Mouse (Mus musculus) liver, embryonic 13.5 days (tissue): ENCODE data around the gene Skiv2l. TPM values are rescaled to one million over a fixed set of nuclear protein-coding genes. Genes with fewer than 3 reads are reported as not detected.
"Not testable (repeated sequence)": the region's sequence is repeated elsewhere in the genome, so short reads cannot be mapped to it uniquely, and the experiment has no call there.

ENCODE experiments used
- ATAC-seq: fragments of 200-750 bp; cut with Nextera tagmentation; 2 replicates; pipeline ENCODE4 v1.8.0; 2017; ENCODE audit warnings: low read depth, mild to moderate bottlenecking, moderate number of reproducible peaks, moderate library complexity
- DNase-seq: peaks from one replicate; pipeline ENCODE4 v3.0.0; 2022
- H3K27ac ChIP-seq: fragments of 300-500 bp; sonication (generic); 2 replicates; pipeline ENCODE4 v1.5.1; 2015; ENCODE audit warnings: moderate library complexity, mild to moderate bottlenecking, inconsistent platforms
- H3K27me3 ChIP-seq: fragments of 300-500 bp; sonication (generic); 2 replicates; pipeline ENCODE4 v1.6.1; 2015; ENCODE audit warnings: mild to moderate bottlenecking, inconsistent platforms
- H3K36me3 ChIP-seq: fragments of 300-500 bp; sonication (generic); 2 replicates; pipeline ENCODE4 v1.6.1; 2015; ENCODE audit warnings: mild to moderate bottlenecking, inconsistent platforms
- H3K4me1 ChIP-seq: fragments of 300-500 bp; sonication (generic); replicated peaks from 2 replicates; pipeline ENCODE4 v1.6.1; 2015; ENCODE audit warnings: inconsistent platforms
- H3K4me2 ChIP-seq: fragments of 300-500 bp; sonication (generic); 2 replicates; pipeline ENCODE4 v1.6.1; 2015; ENCODE audit warnings: inconsistent platforms, mild to moderate bottlenecking, moderate library complexity
- H3K4me3 ChIP-seq: fragments of 300-500 bp; sonication (generic); replicated peaks from 2 replicates; pipeline ENCODE4 v1.5.1; 2015; ENCODE audit warnings: mild to moderate bottlenecking, inconsistent platforms
- H3K9ac ChIP-seq: fragments of 300-500 bp; sonication (generic); 2 replicates; pipeline ENCODE4 v1.6.1; 2015; ENCODE audit warnings: mild to moderate bottlenecking, inconsistent platforms
- H3K9me3 ChIP-seq: fragments of 300-500 bp; sonication (generic); replicated peaks from 2 replicates; pipeline ENCODE4 v1.6.1; 2016; ENCODE audit warnings: inconsistent platforms
- WGBS: fragments of 180-500 bp; shearing (Covaris S2); methylation state at CpG from one replicate; pipeline ENCODE4 v1.1.7; 2015; ENCODE audit not compliant: insufficient replicate concordance; 5-methylcytosine and 5-hydroxymethylcytosine counted together
- microRNA-seq: library from miRNA; unstranded; fragments of <30 nt; microRNA quantifications from one replicate; pipeline ENCODE4, GENCODE M21; 2016
- polyA plus RNA-seq: library from polyadenylated mRNA; unstranded; fragments of >200 nt; fragmentation: Nextera tagmentation; extraction: Ambion mirVana; gene quantifications from 2 replicates; pipeline ENCODE4 v1.2.1, GENCODE M21; 2015

The Skiv2l gene
- polyA plus RNA-seq, 1 experiment from 2014 or later: 24.0 TPM

DNA sequence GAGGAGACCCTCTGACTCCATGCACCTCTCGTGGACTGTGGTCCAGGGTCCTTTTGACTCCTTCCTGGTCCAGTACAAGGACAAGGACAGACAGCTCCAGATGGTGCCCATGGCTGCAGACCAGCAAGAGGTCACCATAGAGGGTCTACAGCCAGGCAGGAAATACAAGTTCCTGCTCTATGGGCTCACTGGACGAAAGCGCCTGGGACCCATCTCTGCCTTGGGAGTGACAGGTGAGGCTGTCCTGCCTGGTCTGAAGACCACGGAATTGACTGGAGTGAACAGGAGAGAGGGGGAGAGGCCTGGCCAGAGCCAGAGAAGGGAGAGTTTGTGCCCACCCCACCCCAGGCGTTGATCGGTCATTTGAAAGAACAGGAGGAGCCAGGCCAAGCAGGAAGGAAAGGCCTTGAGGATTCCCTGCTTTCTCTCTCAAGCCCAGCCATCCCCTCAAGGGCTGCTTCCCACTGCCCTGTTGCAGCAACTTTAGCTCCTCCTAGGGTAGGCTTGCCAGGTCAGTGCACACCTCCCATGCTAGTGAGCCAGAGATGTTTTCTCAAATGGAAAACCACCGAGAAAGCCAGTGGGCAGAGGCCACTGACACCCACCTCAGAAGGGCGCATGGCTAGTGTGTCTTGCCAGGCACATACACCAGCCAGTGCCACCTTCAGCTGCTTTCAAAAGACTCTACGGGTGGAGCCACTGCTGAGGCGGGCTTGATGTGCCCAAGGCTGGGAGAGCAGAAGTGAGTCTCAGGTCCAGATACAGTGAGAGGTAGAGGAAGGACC is 52.6 kb downstream of the Skiv2l start:
- H3K36me3 ChIP-seq, DNase-seq, H3K27ac ChIP-seq, H3K4me1 ChIP-seq, H3K4me3 ChIP-seq, H3K9ac ChIP-seq, H3K4me2 ChIP-seq, H3K9me3 ChIP-seq, H3K27me3 ChIP-seq, ATAC-seq: not testable (repeated sequence)
- WGBS: 62% methylated on average over 10 of the region's 10 CpGs

- WGBS: 60% methylated on average over 8 of the region's 8 CpGs
- H3K27me3 ChIP-seq: no peaks in the 10 kb centered on the region
- H3K4me1 ChIP-seq: no peaks in the 10 kb centered on the region
- no peak overlapping the region for H3K4me2 ChIP-seq
- H3K9me3 ChIP-seq: no peaks in the 10 kb centered on the region; the same call in 1 of the 2 replicates
- DNase-seq: no peak
- H3K4me3 ChIP-seq: no peak overlapping the region
- no peak overlapping the region for H3K9ac ChIP-seq
- no peaks in the 10 kb centered on the region for H3K36me3 ChIP-seq
- ATAC-seq: no peak
- H3K27ac ChIP-seq: no peak overlapping the region
Observed at GRCm38 (mm10) chr17:34796311-34797140, 53.5 kb downstream of the Skiv2l start.

DNA sequence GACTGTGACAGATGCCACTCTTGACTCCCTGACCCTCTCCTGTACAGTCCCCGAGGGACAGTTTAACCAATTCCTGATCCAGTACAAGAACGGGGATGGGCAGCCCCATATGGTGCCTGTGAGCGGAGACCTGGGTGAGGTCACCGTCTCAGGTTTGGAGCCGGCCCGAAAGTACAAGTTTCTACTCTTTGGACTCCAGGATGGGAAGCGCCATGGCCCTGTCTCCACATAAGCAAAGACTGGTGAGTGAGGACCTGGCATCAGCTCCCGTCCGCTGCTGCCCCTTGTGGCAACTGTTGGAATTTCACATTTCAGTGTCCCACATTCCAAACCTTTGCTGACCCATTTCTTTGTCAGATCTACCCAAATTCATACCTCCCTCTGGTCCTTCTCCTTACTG is 54.4 kb downstream of the Skiv2l start:
- H3K27ac ChIP-seq: no peak overlapping the region
- H3K4me2 ChIP-seq: no peak overlapping the region
- no peak overlapping the region for H3K9ac ChIP-seq
- no peak overlapping the region for H3K4me3 ChIP-seq
- no peaks in the 10 kb centered on the region; the same call in 1 of the 2 replicates for H3K9me3 ChIP-seq
- no peaks in the 10 kb centered on the region for H3K4me1 ChIP-seq
- H3K27me3 ChIP-seq: no peaks in the 10 kb centered on the region
- H3K36me3 ChIP-seq: no peaks in the 10 kb centered on the region
- ATAC-seq (no peak), DNase-seq (no peak)
- 46% methylated on average over 9 of the region's 9 CpGs for WGBS

DNA sequence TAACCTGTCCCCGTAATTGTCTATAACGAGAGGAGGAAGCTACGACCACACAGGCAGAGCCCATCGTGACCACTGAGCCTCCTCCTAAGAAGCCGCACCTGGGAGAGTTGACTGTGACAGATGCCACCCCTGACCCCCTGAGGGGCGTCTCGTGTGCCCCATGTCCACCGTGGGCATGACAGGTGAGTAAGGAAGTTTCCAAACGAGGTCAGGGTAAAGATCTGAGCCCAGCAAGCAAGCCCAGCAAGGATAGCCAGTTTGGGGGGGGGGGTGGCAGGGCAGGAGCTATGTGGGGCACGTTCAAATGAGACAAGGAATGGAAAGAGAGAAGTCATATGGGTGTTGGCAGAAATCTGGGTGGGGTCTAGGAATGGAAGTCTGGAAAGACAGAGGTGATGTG is 55.0 kb downstream of the Skiv2l start:
- no peak overlapping the region for H3K4me2 ChIP-seq
- ATAC-seq: no peak
- H3K9ac ChIP-seq: no peak overlapping the region
- DNase-seq: no peak
- H3K9me3 ChIP-seq: no peaks in the 10 kb centered on the region; the same call in 1 of the 2 replicates
- H3K36me3 ChIP-seq: no peaks in the 10 kb centered on the region
- H3K27ac ChIP-seq: no peak overlapping the region
- H3K27me3 ChIP-seq: no peaks in the 10 kb centered on the region
- no peaks in the 10 kb centered on the region for H3K4me1 ChIP-seq
- no peak overlapping the region for H3K4me3 ChIP-seq
- 72% methylated on average over 10 of the region's 10 CpGs for WGBS

Small RNAs within 50 kb of the gene (microRNA-seq; reads per million reads assigned to microRNA genes)
- gene Mir6970 (not detected), gene Mir6971 (5.0 reads per million, percentile 11 among the genes with 10 or more reads in this experiment), gene Mir6972 (0.88 reads per million)

Other genes starting within 250 kb of the Skiv2l start
- 86.1 and 93.6 TPM in 2 replicates for gene Rnf5, start 246.5 kb downstream of the Skiv2l start, polyA plus RNA-seq
- gene Agpat1, start 245.9 kb downstream of the Skiv2l start, polyA plus RNA-seq: 24.9 and 27.0 TPM in 2 replicates
- 0.30 and 0.34 TPM in 2 replicates for gene Egfl8, start 234.2 kb downstream of the Skiv2l start, polyA plus RNA-seq
- gene Ppt2, start 221.7 kb downstream of the Skiv2l start, polyA plus RNA-seq: 10.4 and 12.0 TPM in 2 replicates
- gene Prrt1, start 220.7 kb downstream of the Skiv2l start, polyA plus RNA-seq: 0.05 and 0.07 TPM in 2 replicates
- 5.6 and 5.9 TPM in 2 replicates for gene Fkbpl, start 205.4 kb downstream of the Skiv2l start, polyA plus RNA-seq
- gene Atf6b, start 203.1 kb downstream of the Skiv2l start, polyA plus RNA-seq: 24.6 and 27.4 TPM in 2 replicates
- gene Tnxb, start 179.7 kb downstream of the Skiv2l start, polyA plus RNA-seq: 0.05 and 0.08 TPM in 2 replicates
- gene C4b, start 106.3 kb downstream of the Skiv2l start, polyA plus RNA-seq: 1.2 and 1.4 TPM in 2 replicates
- gene Cyp21a1, start 45.6 kb downstream of the Skiv2l start, polyA plus RNA-seq: not detected in 2 replicates
- gene Stk19, start 13.3 kb downstream of the Skiv2l start, polyA plus RNA-seq: 19.9 and 20.2 TPM in 2 replicates
- 28.6 and 30.9 TPM in 2 replicates for gene Dxo, start 13.2 kb downstream of the Skiv2l start, polyA plus RNA-seq
- 60.1 and 65.1 TPM in 2 replicates for gene Nelfe, start 181 bp upstream of the Skiv2l start, polyA plus RNA-seq
- 118 and 133 TPM in 2 replicates for gene Cfb, start 12.3 kb upstream of the Skiv2l start, polyA plus RNA-seq
- 0.54 and 0.80 TPM in 2 replicates for gene Zbtb12, start 29.3 kb upstream of the Skiv2l start, polyA plus RNA-seq
- gene Gm20547, start 31.8 kb upstream of the Skiv2l start, polyA plus RNA-seq: 0.17 TPM in 1 of 2 replicates, not detected in the other
- 11.1 and 11.7 TPM in 2 replicates for gene C2, start 48.1 kb upstream of the Skiv2l start, polyA plus RNA-seq
- 16.8 and 17.7 TPM in 2 replicates for gene Ehmt2, start 48.3 kb upstream of the Skiv2l start, polyA plus RNA-seq
- gene Slc44a4, start 64.3 kb upstream of the Skiv2l start, polyA plus RNA-seq: 1.5 TPM in 2 replicates
- 14.2 and 15.2 TPM in 2 replicates for gene Neu1, start 81.0 kb upstream of the Skiv2l start, polyA plus RNA-seq
- 0.07 and 0.15 TPM in 2 replicates for gene Hspa1b, start 109.0 kb upstream of the Skiv2l start, polyA plus RNA-seq
- gene Gm20481, start 119.7 kb upstream of the Skiv2l start, polyA plus RNA-seq: not detected in 2 replicates
- gene Hspa1a, start 121.9 kb upstream of the Skiv2l start, polyA plus RNA-seq: 2.1 and 2.3 TPM in 2 replicates
- 0.10 and 0.34 TPM in 2 replicates for gene Hspa1l, start 122.5 kb upstream of the Skiv2l start, polyA plus RNA-seq
- 163 and 178 TPM in 2 replicates for gene Lsm2, start 131.7 kb upstream of the Skiv2l start, polyA plus RNA-seq
- gene Vars, start 150.8 kb upstream of the Skiv2l start, polyA plus RNA-seq: 110 and 112 TPM in 2 replicates
- gene Vwa7, start 166.4 kb upstream of the Skiv2l start, polyA plus RNA-seq: 0.08 TPM in 2 replicates
- 2.5 and 2.8 TPM in 2 replicates for gene Sapcd1, start 177.8 kb upstream of the Skiv2l start, polyA plus RNA-seq
- 3.2 and 3.4 TPM in 2 replicates for gene Msh5, start 196.5 kb upstream of the Skiv2l start, polyA plus RNA-seq
- gene Clic1, start 199.8 kb upstream of the Skiv2l start, polyA plus RNA-seq: 141 and 147 TPM in 2 replicates
- 28.9 and 30.6 TPM in 2 replicates for gene Ddah2, start 208.8 kb upstream of the Skiv2l start, polyA plus RNA-seq
- gene Ly6g6c, start 215.2 kb upstream of the Skiv2l start, polyA plus RNA-seq: 0.25 and 0.31 TPM in 2 replicates
- gene Mpig6b, start 216.0 kb upstream of the Skiv2l start, polyA plus RNA-seq: 4.1 and 5.2 TPM in 2 replicates
- gene Ly6g6e, start 226.7 kb upstream of the Skiv2l start, polyA plus RNA-seq: 0.13 and 0.23 TPM in 2 replicates
- gene Ly6g6d, start 227.9 kb upstream of the Skiv2l start, polyA plus RNA-seq: 0.35 and 0.47 TPM in 2 replicates
- gene Ly6g6f, start 235.4 kb upstream of the Skiv2l start, polyA plus RNA-seq: 7.2 and 7.3 TPM in 2 replicates
- 51.0 and 54.9 TPM in 2 replicates for gene Abhd16a, start 239.1 kb upstream of the Skiv2l start, polyA plus RNA-seq